Mouse (Mus musculus): ENCODE data around the gene Tgfa. TPM values are rescaled to one million over a fixed set of nuclear protein-coding genes. Genes with fewer than 3 reads are reported as not detected.

The Tgfa gene
- polyA plus RNA-seq, 1 experiment from 2014 or later, result 2.7 TPM

DNA sequence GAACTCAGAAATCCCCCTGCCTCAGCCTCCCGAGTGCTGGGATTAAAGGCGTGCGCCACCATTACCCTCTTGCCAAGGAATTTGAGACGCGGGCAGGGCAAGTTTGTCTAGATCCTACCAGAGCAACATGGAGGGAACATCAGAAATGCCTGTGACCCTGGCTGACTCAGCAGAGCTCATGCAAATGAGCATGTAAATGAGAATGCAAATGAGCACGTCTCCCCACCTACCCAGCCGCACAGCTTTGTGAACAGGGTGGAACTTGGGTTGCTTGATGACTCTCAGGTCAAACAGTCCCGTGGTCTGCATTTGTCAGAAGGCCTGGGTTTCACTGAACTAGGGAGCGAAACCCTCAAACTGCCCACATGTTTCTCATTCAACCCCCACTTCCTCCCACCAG is 128.0 kb downstream of the Tgfa start:
- 91% methylated on average over 9 of the region's 9 CpGs for WGBS
- Histone ChIP-seq H3K9ac (no peak overlapping the region), H3K4me1 (no peaks in the 10 kb centered on the region), H3K27me3 (no peaks in the 10 kb centered on the region), H3K27ac (no peak overlapping the region), H3K9me3 (no peaks in the 10 kb centered on the region), H3K4me3 (no peak overlapping the region), H3K4me2 (replicated peaks) (no peak overlapping the region), H3K36me3 (no peaks in the 10 kb centered on the region)
- no peak for ATAC-seq (ENCODE audit: low FRiP score, low read depth)

DNA sequence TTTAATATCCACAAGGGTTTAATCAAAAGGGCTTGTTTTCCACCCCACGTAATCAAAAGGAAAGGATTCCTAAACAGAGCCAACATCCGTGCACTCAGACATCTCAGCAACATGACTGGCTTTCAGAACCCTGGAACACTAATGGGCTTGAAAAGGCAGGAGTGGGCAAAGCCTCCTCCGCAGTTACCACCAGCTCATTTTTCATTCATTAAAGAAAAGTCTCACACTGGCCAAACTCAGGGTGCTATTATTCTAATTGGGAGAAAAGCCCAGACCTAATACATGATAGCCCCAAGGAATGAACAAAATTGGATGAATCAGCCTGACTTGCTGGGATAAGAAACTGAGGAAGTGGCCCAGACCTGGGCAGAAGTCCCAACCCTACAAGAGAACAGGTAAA is 129.4 kb downstream of the Tgfa start:
- Histone ChIP-seq H3K9ac (no peak overlapping the region), H3K27me3 (no peaks in the 10 kb centered on the region), H3K36me3 (no peaks in the 10 kb centered on the region), H3K27ac (no peak overlapping the region), H3K4me2 (replicated peaks) (no peak overlapping the region), H3K4me1 (0 out of 2 replicates have a peak, but pooled peaks cover 3% of the 10 kb centered on the region), H3K4me3 (no peak overlapping the region), H3K9me3 (no peaks in the 10 kb centered on the region)
- no peak for ATAC-seq (ENCODE audit: low FRiP score, low read depth)
- 50% methylated on average over 3 of the region's 3 CpGs for WGBS

Other genes with a start within 250 kb of the Tgfa start
- gene Dusp11, start 233.6 kb upstream of the Tgfa start, polyA plus RNA-seq (2015; fragmentation: Nextera tagmentation; extraction: Ambion mirVana), result 41.3 and 51.1 TPM in 2 replicates
- gene Figla, start 179.1 kb upstream of the Tgfa start, polyA plus RNA-seq (2015; fragmentation: Nextera tagmentation; extraction: Ambion mirVana), result not detected in 2 replicates
- 4.1 and 5.4 TPM in 2 replicates for gene Add2, start 166.5 kb upstream of the Tgfa start, polyA plus RNA-seq (2015; fragmentation: Nextera tagmentation; extraction: Ambion mirVana)
- 133 and 136 TPM in 2 replicates for gene Fam136a, start 170.4 kb downstream of the Tgfa start, polyA plus RNA-seq (2015; fragmentation: Nextera tagmentation; extraction: Ambion mirVana)
- 660 and 699 TPM in 2 replicates for gene Snrpg, start 176.1 kb downstream of the Tgfa start, polyA plus RNA-seq (2015; fragmentation: Nextera tagmentation; extraction: Ambion mirVana)
- gene Pcyox1, start 201.9 kb downstream of the Tgfa start, polyA plus RNA-seq (2015; fragmentation: Nextera tagmentation; extraction: Ambion mirVana), result 85.9 and 86.3 TPM in 2 replicates
- 286 and 293 TPM in 2 replicates for gene Tia1, start 209.0 kb downstream of the Tgfa start, polyA plus RNA-seq (2015; fragmentation: Nextera tagmentation; extraction: Ambion mirVana)
- 1.3 TPM in 1 of 2 replicates, not detected in the other for gene Gm44790, start 231.4 kb downstream of the Tgfa start, polyA plus RNA-seq (2015; fragmentation: Nextera tagmentation; extraction: Ambion mirVana)
- gene C87436, start 243.2 kb downstream of the Tgfa start, polyA plus RNA-seq (2015; fragmentation: Nextera tagmentation; extraction: Ambion mirVana), result 25.2 and 25.4 TPM in 2 replicates